In the genomic region with DNA sequence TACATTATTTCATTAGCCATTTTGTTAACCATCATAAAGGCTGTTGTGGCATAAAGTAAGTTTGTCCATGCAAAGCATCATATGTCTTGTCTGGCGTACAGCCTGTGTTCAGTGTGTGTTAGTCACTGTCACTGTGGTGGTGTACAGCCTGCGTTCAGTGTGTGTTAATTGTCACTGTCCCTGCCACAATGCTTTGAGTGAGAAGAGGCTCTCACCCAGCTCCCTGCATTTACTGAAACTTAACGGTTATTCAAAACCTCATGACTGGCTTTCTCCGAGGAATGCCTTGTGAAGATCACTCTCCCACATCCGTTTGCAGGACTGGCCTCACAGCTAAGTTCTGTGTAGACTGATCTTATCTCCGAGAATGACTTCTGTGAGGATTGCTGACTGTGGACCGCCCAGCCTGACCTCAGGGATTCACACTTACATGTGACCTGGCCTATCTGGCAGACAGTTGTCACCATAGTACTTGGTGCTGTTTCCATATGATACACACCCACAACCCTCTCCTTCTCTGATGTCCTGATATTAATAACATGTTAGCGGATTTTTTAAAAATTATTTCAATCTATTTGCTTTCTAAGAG, we compare ENCODE assay signal across 26 mouse cellular contexts.
A peak's percentile ranks its signal among the peaks of the same experiment; 100 is the strongest.
DNase-seq lines count a peak whose midpoint lies in the region; ATAC-seq and TF ChIP-seq lines count a peak whose summit lies in the region.
"Had no signal": no experiment of that assay in that cellular context is flagged by ENCODE, and none has a peak within 500 bp of the region (broad histone marks: within the 10 kb centered on the region; RNA-seq: fewer than 3 reads in every experiment).

No protein-coding gene starts in this region.

- peak overlapping the region; percentile 48 for H3K9ac ChIP-seq in liver, adult 2 months (ENCODE audit: low read depth, low read length)
- H3K9ac ChIP-seq in liver, embryonic 11.5 days (ENCODE audit: low read depth, low read length) = no peak overlapping the region
- H3K9ac ChIP-seq in liver, embryonic 13.5 days = no peak overlapping the region
- no peak overlapping the region for H3K9ac ChIP-seq in liver, postnatal 0 days (replicated peaks)
- H3K9ac ChIP-seq: embryonic facial prominence, embryonic 12.5 days; embryonic facial prominence, embryonic 15.5 days; forebrain, postnatal 0 days; hindbrain, embryonic 12.5 days; hindbrain, embryonic 15.5 days had no signal

- peak; percentile 85 for DNase-seq in liver, adult 2 months (ENCODE audit: extremely low read depth, low read depth, low spot score)
- DNase-seq in liver = no peak
- DNase-seq in liver, embryonic 11.5 days (ENCODE audit: low spot score) = no peak
- no peak for DNase-seq in liver, embryonic 13.5 days
- DNase-seq in liver, postnatal 0 days = no peak
- no peak for DNase-seq in right cerebral cortex, adult 18-20 months
- DNase-seq in thymus, postnatal 14 days = no peak
- DNase-seq: adrenal gland, postnatal 10 days; adrenal gland, postnatal 36 days; B cell, adult 2 months; cerebellum, adult 18-20 months; cerebellum, adult 9-10 months; cerebellum, postnatal 14 days; forebrain, postnatal 0 days; gastrocnemius, adult 2 months; gastrocnemius, postnatal 14 days; heart, adult 2 months had no signal

- no peaks in the 10 kb centered on the region for H3K79me2 ChIP-seq in liver, adult 2 months (ENCODE audit: control insufficient read depth, insufficient read depth, low read length)

- WGBS in liver, adult 2 months = 31% methylated on average over 8 of the region's 8 CpGs
- WGBS in liver, embryonic 11.5 days = 58% methylated on average over 8 of the region's 8 CpGs
- 42% methylated on average over 8 of the region's 8 CpGs for WGBS in liver, embryonic 13.5 days (ENCODE audit: insufficient replicate concordance)
- WGBS in liver, postnatal 0 days (ENCODE audit: insufficient replicate concordance) = 59% methylated on average over 8 of the region's 8 CpGs

- no peak overlapping the region for H3K4me3 ChIP-seq in liver, adult 2 months (ENCODE audit: insufficient read depth, low read depth, low read length)
- H3K4me3 ChIP-seq in liver, embryonic 11.5 days (ENCODE audit: low read depth, low read length) = no peak overlapping the region
- no peak overlapping the region for H3K4me3 ChIP-seq in liver, embryonic 13.5 days (replicated peaks)
- H3K4me3 ChIP-seq in liver, postnatal 0 days (ENCODE audit: low read depth, low read length) = no peak overlapping the region
- H3K4me3 ChIP-seq: embryonic facial prominence, embryonic 12.5 days; embryonic facial prominence, embryonic 15.5 days; gastrocnemius, adult 2 months; heart, adult 2 months; hindbrain, embryonic 12.5 days; hindbrain, embryonic 15.5 days had no signal

- peaks cover 44% of the 10 kb centered on the region for H3K4me1 ChIP-seq in liver, adult 2 months (ENCODE audit: control insufficient read depth, insufficient read depth, low read length)
- H3K4me1 ChIP-seq in liver, embryonic 11.5 days (replicated peaks; ENCODE audit: control insufficient read depth, insufficient read depth, low read length) = peaks cover 10% of the 10 kb centered on the region
- H3K4me1 ChIP-seq in liver, embryonic 13.5 days (replicated peaks) = peaks cover 15% of the 10 kb centered on the region
- peaks cover 12% of the 10 kb centered on the region for H3K4me1 ChIP-seq in liver, postnatal 0 days (ENCODE audit: insufficient read depth)
- H3K4me1 ChIP-seq: embryonic facial prominence, embryonic 12.5 days; embryonic facial prominence, embryonic 15.5 days; hindbrain, embryonic 12.5 days; hindbrain, embryonic 15.5 days had no signal

- TF ChIP-seq CTCF in liver, adult 2 months (IDR thresholded peaks at IDR 0.05; ENCODE audit: low read depth, low read length) = no peak
- no peak for TF ChIP-seq CTCF in liver, postnatal 0 days (IDR thresholded peaks at IDR 0.05; ENCODE audit: low read depth)

- H3K27ac ChIP-seq in liver, adult 2 months (replicated peaks; ENCODE audit: insufficient read depth, low read depth, low read length) = peak overlapping the region; percentile 65
- no peak overlapping the region for H3K27ac ChIP-seq in liver, embryonic 11.5 days (ENCODE audit: low read depth, low read length)
- H3K27ac ChIP-seq in liver, embryonic 13.5 days = no peak overlapping the region
- H3K27ac ChIP-seq in liver, postnatal 0 days (ENCODE audit: low read depth) = peak overlapping the region; percentile 48; the same call in 1 of the 2 replicates
- H3K27ac ChIP-seq: embryonic facial prominence, embryonic 12.5 days; embryonic facial prominence, embryonic 15.5 days; hindbrain, embryonic 12.5 days; hindbrain, embryonic 15.5 days had no signal

- no peak for TF ChIP-seq EP300 in liver, postnatal 0 days (IDR thresholded peaks at IDR 0.05; ENCODE audit: low read depth)

- no peak overlapping the region for H3K4me2 ChIP-seq in liver, embryonic 11.5 days
- no peak overlapping the region for H3K4me2 ChIP-seq in liver, embryonic 13.5 days
- no peak overlapping the region for H3K4me2 ChIP-seq in liver, postnatal 0 days (ENCODE audit: low read depth, low read length)
- H3K4me2 ChIP-seq: embryonic facial prominence, embryonic 12.5 days; embryonic facial prominence, embryonic 15.5 days; heart, embryonic 11.5 days; hindbrain, embryonic 12.5 days; hindbrain, embryonic 15.5 days had no signal

- H3K27me3 ChIP-seq in liver, adult 2 months (ENCODE audit: control insufficient read depth, insufficient read depth, low read length) = no peaks in the 10 kb centered on the region
- no peaks in the 10 kb centered on the region for H3K27me3 ChIP-seq in liver, embryonic 11.5 days (replicated peaks; ENCODE audit: control insufficient read depth, insufficient read depth, low read length)
- no peaks in the 10 kb centered on the region for H3K27me3 ChIP-seq in liver, embryonic 13.5 days
- no peaks in the 10 kb centered on the region for H3K27me3 ChIP-seq in liver, postnatal 0 days (ENCODE audit: insufficient read depth, low read length)
- H3K27me3 ChIP-seq: CH12.LX; embryonic facial prominence, embryonic 12.5 days; embryonic facial prominence, embryonic 15.5 days; hindbrain, embryonic 12.5 days; hindbrain, embryonic 15.5 days; Patski had no signal

- TF ChIP-seq POLR2A in liver, adult 2 months (IDR thresholded peaks at IDR 0.05; ENCODE audit: extremely low read depth, insufficient read depth, low read length) = no peak

- ATAC-seq in liver, embryonic 11.5 days (replicated peaks; ENCODE audit: low FRiP score) = peak; percentile 57; the same call in 1 of the 2 replicates
- peak; percentile 68 for ATAC-seq in liver, embryonic 13.5 days (ENCODE audit: low read depth)
- no peak; the same call in 1 of the 2 replicates for ATAC-seq in liver, postnatal 0 days
- ATAC-seq: forebrain, embryonic 14.5 days; forebrain, postnatal 0 days; Patski had no signal

- H3K36me3 ChIP-seq in liver, adult 2 months (ENCODE audit: control insufficient read depth, insufficient read depth, low read length) = peaks cover 37% of the 10 kb centered on the region
- H3K36me3 ChIP-seq in liver, embryonic 11.5 days (ENCODE audit: control insufficient read depth, insufficient read depth, low read length) = peaks cover 14% of the 10 kb centered on the region
- H3K36me3 ChIP-seq in liver, embryonic 13.5 days = peaks cover 50% of the 10 kb centered on the region
- peaks cover 56% of the 10 kb centered on the region for H3K36me3 ChIP-seq in liver, postnatal 0 days (replicated peaks; ENCODE audit: insufficient read depth, low read length)
- H3K36me3 ChIP-seq: G1E had no signal

- H3K9me3 ChIP-seq in liver, embryonic 11.5 days (ENCODE audit: control insufficient read depth, low read length) = no peaks in the 10 kb centered on the region; the same call in 1 of the 2 replicates
- H3K9me3 ChIP-seq in liver, embryonic 13.5 days (replicated peaks) = no peaks in the 10 kb centered on the region; the same call in 1 of the 2 replicates
- H3K9me3 ChIP-seq in liver, postnatal 0 days (ENCODE audit: low read length) = no peaks in the 10 kb centered on the region
- H3K9me3 ChIP-seq: embryonic facial prominence, embryonic 15.5 days; hindbrain, embryonic 15.5 days had no signal

Comparison
In these comparisons a context has a peak if more than half of its experiments do, and no peak if none do; other contexts are left out.
1. H3K27ac ChIP-seq: peak in liver, adult 2 months (single experiment) and liver, postnatal 0 days (single experiment); none in liver, embryonic 11.5 days (single experiment) and liver, embryonic 13.5 days (single experiment).